Mouse (Mus musculus) forebrain, embryonic 15.5 days (tissue): ENCODE results near the gene Cldn20. TPM values are rescaled to one million over a fixed set of nuclear protein-coding genes. Genes with fewer than 3 reads are reported as not detected.

ENCODE experiments used
- ATAC-seq: fragments of 200-750 bp; cut with Nextera tagmentation; replicated peaks from 2 replicates; pipeline ENCODE4 v1.8.0; 2017; ENCODE audit warnings: mild to moderate bottlenecking, moderate TSS enrichment, moderate library complexity
- H3K27ac ChIP-seq: fragments of 300-500 bp; sonication (generic); replicated peaks from 2 replicates; pipeline ENCODE4 v1.5.1; 2015; ENCODE audit warnings: mild to moderate bottlenecking, inconsistent platforms
- H3K27me3 ChIP-seq: fragments of 300-500 bp; sonication (generic); 2 replicates; pipeline ENCODE4 v1.6.1; 2015; ENCODE audit warnings: inconsistent platforms
- H3K36me3 ChIP-seq: fragments of 300-500 bp; sonication (generic); 2 replicates; pipeline ENCODE4 v1.6.1; 2015; ENCODE audit warnings: mild to moderate bottlenecking, inconsistent platforms
- H3K4me1 ChIP-seq: fragments of 300-500 bp; sonication (generic); 2 replicates; pipeline ENCODE4 v1.6.1; 2015; ENCODE audit warnings: inconsistent platforms
- H3K4me2 ChIP-seq: fragments of 300-500 bp; sonication (generic); replicated peaks from 2 replicates; pipeline ENCODE4 v1.6.1; 2015; ENCODE audit warnings: mild to moderate bottlenecking, inconsistent platforms
- H3K4me3 ChIP-seq: fragments of 300-500 bp; sonication (generic); 2 replicates; pipeline ENCODE4 v1.5.1; 2015; ENCODE audit warnings: mild to moderate bottlenecking, inconsistent platforms
- H3K9ac ChIP-seq: fragments of 300-500 bp; sonication (generic); replicated peaks from 2 replicates; pipeline ENCODE4 v1.6.1; 2015; ENCODE audit warnings: mild to moderate bottlenecking, inconsistent platforms
- H3K9me3 ChIP-seq: fragments of 300-500 bp; sonication (generic); 2 replicates; pipeline ENCODE4 v1.6.1; 2016; ENCODE audit warnings: inconsistent platforms
- WGBS: fragments of 180-500 bp; shearing (Covaris S2); methylation state at CpG from one replicate; pipeline ENCODE4 v1.1.7; 2015; ENCODE audit warnings: mixed read lengths; 5-methylcytosine and 5-hydroxymethylcytosine counted together
- polyA plus RNA-seq: library from polyadenylated mRNA; unstranded; fragments of >200 nt; fragmentation: Nextera tagmentation; extraction: Ambion mirVana; gene quantifications from 2 replicates; pipeline ENCODE4 v1.2.1, GENCODE M21; 2015

Gene Cldn20
- polyA plus RNA-seq, 1 experiment from 2014 or later, result 0.83 TPM

GRCm38 (mm10) chr17:3499468-3499867 lies 32.9 kb upstream of the Cldn20 start:
- ATAC-seq, result no peak
- WGBS, result 90% methylated on average over 8 of the region's 8 CpGs
- Histone ChIP-seq H3K27ac (0 out of 2 replicates have a peak overlapping the region, but pooled peaks have one; percentile 8), H3K9ac (no peak overlapping the region), H3K36me3 (peaks cover 11% of the 10 kb centered on the region), H3K4me1 (peaks cover 5% of the 10 kb centered on the region), H3K27me3 (no peaks in the 10 kb centered on the region), H3K4me3 (no peak overlapping the region), H3K9me3 (no peaks in the 10 kb centered on the region), H3K4me2 (no peak overlapping the region)

DNA sequence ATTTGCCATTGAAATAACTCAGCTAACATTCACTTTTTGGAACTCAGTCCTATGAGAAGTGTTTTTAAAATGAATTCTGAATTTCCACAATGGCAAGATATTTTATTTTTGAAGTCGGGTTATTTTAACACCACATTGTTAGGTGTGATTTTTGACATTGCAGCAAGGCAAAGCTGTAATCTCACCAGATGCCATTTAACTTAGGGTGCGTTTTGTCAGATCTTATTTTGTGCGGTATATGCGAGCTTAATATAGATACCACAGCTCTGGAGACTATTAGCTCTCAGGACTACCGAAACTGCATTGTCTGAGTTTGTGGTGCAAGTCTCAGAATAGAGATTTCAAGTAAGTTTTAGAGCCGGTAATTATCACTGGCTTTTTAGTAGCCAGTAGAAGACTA lies 32.3 kb upstream of the Cldn20 start:
- no peak overlapping the region for H3K9ac ChIP-seq
- no peak for ATAC-seq
- H3K4me2 ChIP-seq, result no peak overlapping the region
- no peaks in the 10 kb centered on the region for H3K27me3 ChIP-seq
- no peak overlapping the region for H3K27ac ChIP-seq
- 87% methylated on average over 6 of the region's 6 CpGs for WGBS
- H3K4me1 ChIP-seq, result peaks cover 5% of the 10 kb centered on the region
- no peak overlapping the region for H3K4me3 ChIP-seq
- peaks cover 15% of the 10 kb centered on the region for H3K36me3 ChIP-seq
- no peaks in the 10 kb centered on the region for H3K9me3 ChIP-seq

GRCm38 (mm10) chr17:3500936-3501335 lies 31.4 kb upstream of the Cldn20 start:
- WGBS, result 91% methylated on average over 4 of the region's 4 CpGs
- Histone ChIP-seq H3K36me3 (peaks cover 24% of the 10 kb centered on the region), H3K27me3 (no peaks in the 10 kb centered on the region), H3K4me1 (no peaks in the 10 kb centered on the region), H3K9ac (no peak overlapping the region), H3K4me2 (no peak overlapping the region), H3K9me3 (no peaks in the 10 kb centered on the region), H3K4me3 (no peak overlapping the region), H3K27ac (no peak overlapping the region)
- no peak for ATAC-seq

GRCm38 (mm10) chr17:3505711-3506110 lies 26.6 kb upstream of the Cldn20 start:
- 71% methylated on average over 1 of the region's 1 CpGs for WGBS
- H3K4me1 ChIP-seq, result no peaks in the 10 kb centered on the region

DNA sequence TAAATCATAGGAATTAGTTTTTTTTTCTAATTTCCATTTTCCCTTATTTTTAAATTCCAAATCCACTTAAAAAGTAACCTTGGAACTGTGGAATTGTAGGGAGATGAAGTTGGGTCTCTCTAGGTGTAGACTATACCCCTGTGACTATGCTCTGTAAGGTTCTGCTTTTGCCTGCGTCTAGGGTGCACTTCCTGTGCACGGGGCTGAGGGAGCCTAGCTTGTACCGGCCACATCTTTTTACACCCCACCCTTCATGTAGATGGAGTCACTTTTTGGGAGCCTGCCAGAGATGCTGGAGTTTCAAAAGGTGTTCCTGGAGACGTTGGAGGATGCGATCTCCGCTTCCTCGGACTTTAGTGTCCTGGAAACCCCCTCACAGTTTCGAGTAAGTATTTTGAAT lies 25.8 kb upstream of the Cldn20 start:
- H3K4me2 ChIP-seq, result no peak overlapping the region
- 89% methylated on average over 8 of the region's 8 CpGs for WGBS
- no peaks in the 10 kb centered on the region for H3K4me1 ChIP-seq
- H3K9ac ChIP-seq, result no peak overlapping the region
- ATAC-seq, result no peak
- no peaks in the 10 kb centered on the region for H3K9me3 ChIP-seq
- H3K4me3 ChIP-seq, result no peak overlapping the region
- H3K27me3 ChIP-seq, result no peaks in the 10 kb centered on the region
- no peak overlapping the region for H3K27ac ChIP-seq
- peaks cover 60% of the 10 kb centered on the region for H3K36me3 ChIP-seq

More at GRCm38 (mm10) chr17:3505711-3506110, 26.6 kb upstream of the Cldn20 start:
- no peak for ATAC-seq
- H3K27ac ChIP-seq, result no peak overlapping the region
- H3K4me3 ChIP-seq, result no peak overlapping the region
- H3K27me3 ChIP-seq, result no peaks in the 10 kb centered on the region
- H3K36me3 ChIP-seq, result peaks cover 57% of the 10 kb centered on the region
- no peaks in the 10 kb centered on the region for H3K9me3 ChIP-seq
- H3K9ac ChIP-seq, result no peak overlapping the region
- H3K4me2 ChIP-seq, result no peak overlapping the region

- WGBS, result 30% methylated on average over 1 of the region's 1 CpGs
- H3K4me3 ChIP-seq, result no peak overlapping the region
- H3K27me3 ChIP-seq, result no peaks in the 10 kb centered on the region
- peaks cover 73% of the 10 kb centered on the region for H3K36me3 ChIP-seq
- no peak overlapping the region for H3K27ac ChIP-seq
- H3K9me3 ChIP-seq, result no peaks in the 10 kb centered on the region
- peak; percentile 61; the same call in 1 of the 2 replicates for ATAC-seq
- no peaks in the 10 kb centered on the region for H3K4me1 ChIP-seq
- no peak overlapping the region for H3K9ac ChIP-seq
- H3K4me2 ChIP-seq, result no peak overlapping the region
Observed at GRCm38 (mm10) chr17:3509841-3510240, 22.5 kb upstream of the Cldn20 start.

- peaks cover 76% of the 10 kb centered on the region for H3K36me3 ChIP-seq
- ATAC-seq, result no peak
- H3K9me3 ChIP-seq, result no peaks in the 10 kb centered on the region
- no peak overlapping the region for H3K4me3 ChIP-seq
- no peak overlapping the region for H3K27ac ChIP-seq
- no peak overlapping the region for H3K4me2 ChIP-seq
- H3K9ac ChIP-seq, result no peak overlapping the region
- no peaks in the 10 kb centered on the region for H3K27me3 ChIP-seq
- WGBS, result 86% methylated on average over 5 of the region's 5 CpGs
- no peaks in the 10 kb centered on the region for H3K4me1 ChIP-seq
Observed at GRCm38 (mm10) chr17:3514316-3514715, 18.0 kb upstream of the Cldn20 start.

DNA sequence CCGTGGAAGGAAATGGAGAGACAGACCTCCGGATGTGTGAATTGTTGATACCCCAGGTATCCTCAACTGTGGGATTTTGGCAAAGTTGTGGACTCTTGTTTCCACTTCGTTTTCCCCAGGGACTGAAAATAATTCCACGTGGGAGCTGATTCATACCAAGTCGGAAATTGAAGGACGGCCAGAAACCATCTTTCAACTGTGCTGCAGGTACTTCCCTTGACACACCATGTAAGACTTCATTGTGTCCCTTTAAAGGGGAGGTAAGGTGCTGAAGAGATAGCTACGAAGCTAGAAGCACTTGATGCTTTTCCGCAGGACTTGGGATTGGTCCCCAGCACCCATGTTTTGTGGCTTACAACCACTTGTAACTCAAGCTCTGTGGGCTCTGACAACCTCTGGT lies 16.5 kb upstream of the Cldn20 start:
- no peaks in the 10 kb centered on the region for H3K4me1 ChIP-seq
- no peak for ATAC-seq
- whole genome bisulfite sequencing, result 93% methylated on average over 8 of the region's 8 CpGs
- H3K9me3 ChIP-seq, result no peaks in the 10 kb centered on the region
- H3K27ac ChIP-seq, result no peak overlapping the region
- H3K9ac ChIP-seq, result no peak overlapping the region
- H3K36me3 ChIP-seq, result peaks cover 76% of the 10 kb centered on the region
- H3K4me2 ChIP-seq, result no peak overlapping the region
- no peaks in the 10 kb centered on the region for H3K27me3 ChIP-seq
- no peak overlapping the region for H3K4me3 ChIP-seq

GRCm38 (mm10) chr17:3516406-3516805 lies 15.9 kb upstream of the Cldn20 start:
- H3K27me3 ChIP-seq, result no peaks in the 10 kb centered on the region
- WGBS, result 46% methylated on average over 9 of the region's 9 CpGs
- no peak overlapping the region for H3K4me3 ChIP-seq
- H3K27ac ChIP-seq, result no peak overlapping the region
- H3K4me2 ChIP-seq, result no peak overlapping the region
- peaks cover 78% of the 10 kb centered on the region for H3K36me3 ChIP-seq
- H3K9ac ChIP-seq, result no peak overlapping the region
- no peaks in the 10 kb centered on the region for H3K9me3 ChIP-seq
- ATAC-seq, result no peak
- H3K4me1 ChIP-seq, result no peaks in the 10 kb centered on the region

GRCm38 (mm10) chr17:3520344-3520743 lies 12.0 kb upstream of the Cldn20 start:
- Histone ChIP-seq H3K9me3 (no peaks in the 10 kb centered on the region), H3K27me3 (no peaks in the 10 kb centered on the region), H3K4me3 (no peak overlapping the region), H3K4me2 (no peak overlapping the region), H3K4me1 (no peaks in the 10 kb centered on the region), H3K9ac (no peak overlapping the region), H3K27ac (no peak overlapping the region), H3K36me3 (peaks cover 48% of the 10 kb centered on the region)
- ATAC-seq, result no peak
- 94% methylated on average over 5 of the region's 5 CpGs for WGBS

GRCm38 (mm10) chr17:3527841-3528471 lies 4.4 kb upstream of the Cldn20 start:
- Histone ChIP-seq H3K9ac (no peak overlapping the region), H3K27me3 (no peaks in the 10 kb centered on the region), H3K9me3 (no peaks in the 10 kb centered on the region), H3K36me3 (no peaks in the 10 kb centered on the region), H3K4me1 (peaks cover 10% of the 10 kb centered on the region), H3K27ac (no peak overlapping the region; the same call in 1 of the 2 replicates), H3K4me2 (no peak overlapping the region), H3K4me3 (no peak overlapping the region)
- ATAC-seq, result no peak
- 55% methylated on average over 6 of the region's 6 CpGs for WGBS

GRCm38 (mm10) chr17:3529523-3529922 lies 2.8 kb upstream of the Cldn20 start:
- WGBS, result 65% methylated on average over 3 of the region's 3 CpGs
- no peak overlapping the region for H3K4me3 ChIP-seq
- no peak overlapping the region for H3K9ac ChIP-seq
- no peaks in the 10 kb centered on the region for H3K9me3 ChIP-seq
- no peak overlapping the region for H3K4me2 ChIP-seq
- H3K36me3 ChIP-seq, result no peaks in the 10 kb centered on the region
- H3K4me1 ChIP-seq, result peaks cover 10% of the 10 kb centered on the region
- H3K27ac ChIP-seq, result no peak overlapping the region
- no peak for ATAC-seq
- no peaks in the 10 kb centered on the region for H3K27me3 ChIP-seq

DNA sequence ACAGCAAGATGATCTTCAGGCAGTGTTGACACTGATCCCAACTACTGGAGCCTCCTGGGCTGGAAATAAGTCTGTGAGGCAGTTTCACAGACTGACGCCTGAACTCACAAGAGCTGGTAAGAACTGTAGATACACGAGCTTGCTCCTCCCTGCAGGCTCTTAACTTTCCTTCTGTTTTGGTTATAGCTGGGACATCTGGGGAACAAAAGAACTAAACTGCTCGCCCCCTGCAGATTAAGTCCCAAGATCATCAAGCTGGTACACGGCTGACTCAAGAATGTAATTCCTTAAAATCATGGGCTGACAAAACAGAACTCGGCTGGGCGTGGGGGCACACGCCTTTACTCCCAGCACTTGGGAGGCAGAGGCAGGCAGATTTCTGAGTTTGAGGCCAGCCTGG lies 1.8 kb upstream of the Cldn20 start:
- no peak overlapping the region for H3K27ac ChIP-seq
- H3K9ac ChIP-seq, result no peak overlapping the region
- 71% methylated on average over 7 of the region's 7 CpGs for WGBS
- no peak for ATAC-seq
- no peaks in the 10 kb centered on the region for H3K9me3 ChIP-seq
- no peak overlapping the region for H3K4me3 ChIP-seq
- peaks cover 10% of the 10 kb centered on the region for H3K4me1 ChIP-seq
- no peaks in the 10 kb centered on the region for H3K27me3 ChIP-seq
- H3K4me2 ChIP-seq, result no peak overlapping the region
- 0 out of 2 replicates have a peak, but pooled peaks cover 2% of the 10 kb centered on the region for H3K36me3 ChIP-seq
